Mouse (Mus musculus) hindbrain, embryonic 12.5 days (tissue): Measurements from ENCODE around the gene Cdr2l. TPM values are rescaled to one million over a fixed set of nuclear protein-coding genes. Genes with fewer than 3 reads are reported as not detected.
A peak's percentile ranks its signal among the peaks of the same experiment; 100 is the strongest.

ENCODE experiments used
- ATAC-seq: fragments of 200-750 bp; cut with Nextera tagmentation; 2 replicates; pipeline ENCODE4 v1.8.0; 2017; ENCODE audit warnings: moderate TSS enrichment; ENCODE audit not compliant: low FRiP score
- H3K27ac ChIP-seq: fragments of 300-500 bp; sonication (generic); 2 replicates; pipeline ENCODE4 v1.5.1; 2016; ENCODE audit warnings: mild to moderate bottlenecking
- H3K27me3 ChIP-seq: fragments of 300-500 bp; sonication (generic); 2 replicates; pipeline ENCODE4 v1.6.1; 2016; ENCODE audit warnings: mild to moderate bottlenecking
- H3K36me3 ChIP-seq: fragments of 300-500 bp; sonication (generic); 2 replicates; pipeline ENCODE4 v1.6.1; 2016; ENCODE audit warnings: mild to moderate bottlenecking
- H3K4me1 ChIP-seq: fragments of 300-500 bp; sonication (generic); 2 replicates; pipeline ENCODE4 v1.6.1; 2016
- H3K4me2 ChIP-seq: fragments of 300-500 bp; sonication (generic); replicated peaks from 2 replicates; pipeline ENCODE4 v1.6.1; 2016; ENCODE audit warnings: mild to moderate bottlenecking
- H3K4me3 ChIP-seq: fragments of 300-500 bp; sonication (generic); 2 replicates; pipeline ENCODE4 v1.5.1; 2016; ENCODE audit warnings: mild to moderate bottlenecking
- H3K9ac ChIP-seq: fragments of 300-500 bp; sonication (generic); 2 replicates; pipeline ENCODE4 v1.6.1; 2016; ENCODE audit warnings: mild to moderate bottlenecking, moderate library complexity
- H3K9me3 ChIP-seq: fragments of 300-500 bp; sonication (generic); replicated peaks from 2 replicates; pipeline ENCODE4 v1.6.1; 2016; ENCODE audit warnings: mild to moderate bottlenecking
- WGBS: fragments of 180-500 bp; shearing (Covaris S2); methylation state at CpG from one replicate; pipeline ENCODE4 v1.1.7; 2016; 5-methylcytosine and 5-hydroxymethylcytosine counted together
- polyA plus RNA-seq: library from polyadenylated mRNA; unstranded; fragments of >200 nt; fragmentation: Nextera tagmentation; extraction: Ambion mirVana; gene quantifications from 2 replicates; pipeline ENCODE4 v1.2.1, GENCODE M21; 2016

Cdr2l gene
- polyA plus RNA-seq, 1 experiment from 2014 or later, result 28.8 TPM

DNA sequence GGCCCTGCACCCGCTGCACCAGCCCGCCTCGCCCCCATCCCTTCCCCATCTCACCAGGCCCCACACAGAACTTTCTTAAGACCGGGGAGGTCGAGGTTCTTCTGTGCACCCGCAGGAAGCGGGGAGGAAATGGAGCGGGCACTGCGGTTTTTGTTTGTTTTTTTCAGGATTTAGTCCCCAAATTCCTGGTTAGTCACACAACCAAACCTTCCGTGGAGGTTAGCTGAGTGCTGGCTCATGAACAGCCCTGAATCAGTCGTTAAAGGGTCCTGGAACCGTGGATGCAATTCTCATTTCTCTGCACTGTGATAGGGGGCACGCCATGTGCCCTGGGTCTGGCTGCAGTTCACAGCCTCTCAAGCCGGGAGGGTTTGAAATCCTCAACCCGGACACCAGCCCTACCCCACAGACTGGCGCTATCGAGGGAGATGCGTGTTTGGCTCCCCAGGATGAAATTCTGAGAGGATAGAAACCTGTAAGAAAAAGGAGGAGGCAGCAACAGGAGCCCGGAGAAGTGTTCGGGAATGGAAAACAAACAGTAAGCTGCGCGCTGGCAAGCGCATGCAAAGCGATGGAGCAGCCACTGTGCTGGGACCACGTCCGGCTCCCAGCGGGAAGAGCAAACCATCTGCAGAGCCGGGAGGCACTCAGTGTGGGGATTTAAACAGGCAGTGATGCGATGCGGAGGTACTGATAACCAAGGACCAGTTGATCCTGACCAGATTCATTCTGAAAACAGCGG is 54.1 kb downstream of the Cdr2l start:
- ATAC-seq, result 0 out of 2 replicates have a peak, but pooled peaks have one; percentile 32

DNA sequence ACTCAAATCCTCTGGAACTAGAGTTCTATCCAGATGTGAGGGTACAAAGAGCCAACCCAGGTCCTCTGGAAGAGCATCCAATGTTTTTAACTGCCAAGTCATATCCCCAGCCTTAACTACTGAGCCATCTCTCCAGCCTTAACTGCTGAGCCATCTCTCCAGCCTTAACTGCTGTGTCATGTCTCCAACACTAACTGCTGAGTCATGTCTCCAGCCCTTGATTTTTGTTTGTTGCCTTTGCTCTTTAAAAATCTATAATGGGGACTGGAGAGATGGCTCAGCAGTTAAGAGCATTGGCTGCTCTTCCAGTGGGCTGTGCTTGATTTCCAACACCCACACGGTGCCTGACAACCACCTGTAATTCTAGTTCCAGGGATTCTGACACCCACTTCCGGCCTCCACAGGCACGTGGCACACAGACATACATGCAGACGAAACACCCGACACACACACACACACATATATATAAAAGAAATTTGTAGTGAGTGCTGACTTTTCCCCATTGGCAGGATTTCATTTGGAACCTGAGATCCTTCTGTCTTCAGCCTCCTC is 55.9 kb downstream of the Cdr2l start:
- no peak for ATAC-seq

More for the DNA sequence above, 54.1 kb downstream of the Cdr2l start:
- Histone ChIP-seq H3K27me3 (0 out of 2 replicates have a peak, but pooled peaks cover 7% of the 10 kb centered on the region), H3K9me3 (peaks cover 6% of the 10 kb centered on the region; the same call in 1 of the 2 replicates), H3K36me3 (peaks cover 26% of the 10 kb centered on the region), H3K27ac (no peak overlapping the region), H3K4me2 (peak overlapping the region; percentile 59), H3K4me3 (peak overlapping the region; percentile 27), H3K9ac (peak overlapping the region; percentile 37), H3K4me1 (peaks cover 16% of the 10 kb centered on the region)
- 5% methylated on average over 31 of the region's 31 CpGs for WGBS

DNA sequence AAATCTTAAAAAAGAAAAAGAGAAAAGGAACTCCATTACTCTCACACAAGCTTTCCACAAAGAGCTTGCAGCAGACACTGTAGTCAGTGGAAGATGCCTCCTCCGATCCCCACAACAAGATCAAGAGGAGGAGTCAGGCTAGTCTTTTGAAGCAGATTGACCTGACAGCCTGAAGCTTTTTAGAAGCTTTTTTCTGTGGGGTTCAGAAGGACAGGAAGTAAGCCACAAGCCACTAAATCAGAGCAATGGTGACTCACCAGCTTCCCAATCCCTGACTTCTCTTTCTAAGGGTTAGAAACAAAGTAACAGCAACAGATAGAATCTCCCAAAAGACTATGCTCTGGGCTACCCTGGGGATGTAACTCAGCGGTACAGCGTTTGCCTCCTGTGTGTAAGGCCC is 57.6 kb downstream of the Cdr2l start:
- H3K4me1 ChIP-seq, result peaks cover 16% of the 10 kb centered on the region
- no peak overlapping the region for H3K9ac ChIP-seq
- H3K27me3 ChIP-seq, result 0 out of 2 replicates have a peak, but pooled peaks cover 7% of the 10 kb centered on the region
- H3K9me3 ChIP-seq, result peaks cover 6% of the 10 kb centered on the region; the same call in 1 of the 2 replicates
- no peaks in the 10 kb centered on the region for H3K36me3 ChIP-seq
- no peak overlapping the region for H3K4me2 ChIP-seq
- H3K4me3 ChIP-seq, result no peak overlapping the region
- no peak for ATAC-seq
- no peak overlapping the region for H3K27ac ChIP-seq
- 91% methylated on average over 3 of the region's 3 CpGs for WGBS

More for the DNA sequence above, 55.9 kb downstream of the Cdr2l start:
- Histone ChIP-seq H3K36me3 (peaks cover 8% of the 10 kb centered on the region), H3K27ac (no peak overlapping the region), H3K4me1 (peaks cover 16% of the 10 kb centered on the region), H3K9ac (no peak overlapping the region), H3K4me3 (no peak overlapping the region), H3K27me3 (0 out of 2 replicates have a peak, but pooled peaks cover 7% of the 10 kb centered on the region), H3K9me3 (peaks cover 6% of the 10 kb centered on the region; the same call in 1 of the 2 replicates), H3K4me2 (no peak overlapping the region)
- WGBS, result 85% methylated on average over 5 of the region's 5 CpGs

DNA sequence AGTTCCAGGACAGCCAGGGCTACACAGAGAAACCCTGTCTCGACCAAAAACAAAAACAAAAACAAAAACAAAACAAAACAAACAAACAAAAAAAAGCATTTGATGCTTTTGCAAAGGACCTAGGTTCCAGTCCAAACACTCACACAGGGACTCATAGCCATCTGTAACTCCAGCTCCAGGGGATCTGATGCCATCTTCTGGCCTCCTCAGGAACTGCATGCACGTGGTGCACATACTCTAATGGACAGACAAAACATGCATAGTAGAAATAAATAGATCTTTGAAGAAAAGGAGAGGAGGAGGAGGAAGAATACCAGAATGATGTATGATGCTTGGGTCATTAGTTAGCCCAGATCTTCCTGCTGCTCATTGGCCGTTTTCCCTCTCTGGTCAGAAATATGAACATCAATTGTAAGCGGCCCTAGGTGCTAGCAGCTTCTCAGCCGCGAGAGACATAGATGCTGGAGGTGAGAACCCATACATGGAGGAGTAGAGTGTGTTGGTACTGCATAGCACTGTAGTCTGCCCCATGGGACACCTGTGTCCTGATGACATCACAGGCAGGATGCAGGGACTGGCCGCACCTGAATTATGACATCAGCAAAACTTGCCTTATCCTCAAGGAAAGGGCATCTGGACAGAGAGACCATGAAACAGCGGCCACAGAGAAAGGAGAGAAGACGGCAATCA is 58.3 kb downstream of the Cdr2l start, which contains the start of gene Trim80:
Trim80 (plus strand) TSS at position 640 of the 690 bp plus-strand sequence.
- peaks cover 6% of the 10 kb centered on the region; the same call in 1 of the 2 replicates for H3K9me3 ChIP-seq
- peaks cover 16% of the 10 kb centered on the region for H3K4me1 ChIP-seq
- no peak within 1 kb of the TSS for H3K4me2 ChIP-seq
- H3K36me3 ChIP-seq, result no peaks in the 10 kb centered on the region
- WGBS, result 96% methylated on average over 9 of the region's 9 CpGs
- H3K9ac ChIP-seq, result no peak within 1 kb of the TSS
- no peak within 1 kb of the TSS for H3K4me3 ChIP-seq
- 0 out of 2 replicates have a peak, but pooled peaks cover 4% of the 10 kb centered on the region for H3K27me3 ChIP-seq
- ATAC-seq, result no peak
- H3K27ac ChIP-seq, result no peak within 1 kb of the TSS

DNA sequence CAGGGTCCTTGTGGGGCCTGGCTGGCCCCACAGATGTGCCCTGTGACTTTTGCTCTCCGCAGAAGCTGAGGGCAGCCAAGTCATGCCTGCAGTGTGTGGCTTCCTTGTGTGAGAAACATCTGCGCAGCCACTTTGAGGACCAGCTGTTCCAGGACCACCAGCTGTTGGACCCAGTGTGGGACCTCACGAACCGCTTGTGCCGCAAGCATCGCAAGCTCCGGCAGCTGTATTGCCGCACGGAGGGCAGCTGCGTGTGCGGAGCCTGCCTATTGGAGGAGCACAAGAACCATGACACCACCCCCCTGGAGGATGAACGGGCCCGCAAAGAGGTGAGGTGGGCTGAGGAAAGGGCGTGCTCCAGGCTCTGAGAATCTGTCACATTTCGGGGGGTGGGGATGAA is 59.7 kb downstream of the Cdr2l start:
- H3K9me3 ChIP-seq, result peaks cover 6% of the 10 kb centered on the region; the same call in 1 of the 2 replicates
- no peaks in the 10 kb centered on the region for H3K36me3 ChIP-seq
- WGBS, result 47% methylated on average over 15 of the region's 15 CpGs
- H3K27ac ChIP-seq, result no peak overlapping the region
- no peak overlapping the region for H3K9ac ChIP-seq
- no peak overlapping the region for H3K4me2 ChIP-seq
- no peak overlapping the region for H3K4me3 ChIP-seq
- ATAC-seq, result no peak
- peaks cover 3% of the 10 kb centered on the region for H3K4me1 ChIP-seq
- no peaks in the 10 kb centered on the region for H3K27me3 ChIP-seq

Other genes starting within 250 kb of the Cdr2l start
- gene Cd300lf, start 247.9 kb upstream of the Cdr2l start, polyA plus RNA-seq, result 0.27 TPM in 1 of 2 replicates, not detected in the other
- gene Slc9a3r1, start 218.6 kb upstream of the Cdr2l start, polyA plus RNA-seq, result 35.7 and 42.3 TPM in 2 replicates
- 9.0 and 10.4 TPM in 2 replicates for gene Tmem104, start 194.4 kb upstream of the Cdr2l start, polyA plus RNA-seq
- 19.1 and 21.1 TPM in 2 replicates for gene Nat9, start 194.1 kb upstream of the Cdr2l start, polyA plus RNA-seq
- gene Grin2c, start 114.7 kb upstream of the Cdr2l start, polyA plus RNA-seq, result 0.21 and 0.57 TPM in 2 replicates
- 15.4 and 18.0 TPM in 2 replicates for gene Fdxr, start 104.9 kb upstream of the Cdr2l start, polyA plus RNA-seq
- 0.13 and 0.25 TPM in 2 replicates for gene Fads6, start 84.3 kb upstream of the Cdr2l start, polyA plus RNA-seq
- gene Otop2, start 74.8 kb upstream of the Cdr2l start, polyA plus RNA-seq, result not detected in 2 replicates
- not detected in 2 replicates for gene Ush1g, start 59.9 kb upstream of the Cdr2l start, polyA plus RNA-seq
- gene Otop3, start 47.2 kb upstream of the Cdr2l start, polyA plus RNA-seq, result 0.13 and 0.17 TPM in 2 replicates
- gene Hid1, start 14.2 kb upstream of the Cdr2l start, polyA plus RNA-seq, result 26.5 and 28.0 TPM in 2 replicates
- 180 and 190 TPM in 2 replicates for gene Mrpl58, start 21.8 kb downstream of the Cdr2l start, polyA plus RNA-seq
- gene Atp5h, start 38.0 kb downstream of the Cdr2l start, polyA plus RNA-seq, result 810 and 835 TPM in 2 replicates
- 30.0 and 33.0 TPM in 2 replicates for gene Kctd2, start 38.2 kb downstream of the Cdr2l start, polyA plus RNA-seq
- gene Trim80, start 58.6 kb downstream of the Cdr2l start, polyA plus RNA-seq, result 0.20 TPM in 1 of 2 replicates, not detected in the other
- not detected in 2 replicates for gene Slc16a5, start 80.6 kb downstream of the Cdr2l start, polyA plus RNA-seq
- 10.2 and 15.2 TPM in 2 replicates for gene Armc7, start 93.8 kb downstream of the Cdr2l start, polyA plus RNA-seq
- 81.5 and 86.5 TPM in 2 replicates for gene Nt5c, start 109.9 kb downstream of the Cdr2l start, polyA plus RNA-seq
- 953 and 959 TPM in 2 replicates for gene Jpt1, start 132.5 kb downstream of the Cdr2l start, polyA plus RNA-seq
- gene Sumo2, start 154.4 kb downstream of the Cdr2l start, polyA plus RNA-seq, result 1,185 and 1,202 TPM in 2 replicates
- gene Nup85, start 182.5 kb downstream of the Cdr2l start, polyA plus RNA-seq, result 139 and 144 TPM in 2 replicates
- 86.0 and 86.6 TPM in 2 replicates for gene Mrps7, start 222.0 kb downstream of the Cdr2l start, polyA plus RNA-seq
- 30.3 and 33.7 TPM in 2 replicates for gene Gga3, start 222.1 kb downstream of the Cdr2l start, polyA plus RNA-seq
- gene Mif4gd, start 231.1 kb downstream of the Cdr2l start, polyA plus RNA-seq, result 12.0 and 12.4 TPM in 2 replicates
- 24.7 and 26.5 TPM in 2 replicates for gene Slc25a19, start 246.4 kb downstream of the Cdr2l start, polyA plus RNA-seq